Mouse (Mus musculus) lung, embryonic 15.5 days (tissue): ENCODE results near the gene Tnrc6b. TPM values are rescaled to one million over a fixed set of nuclear protein-coding genes. Genes with fewer than 3 reads are reported as not detected.

Experiments used
- ATAC-seq: fragments of 200-750 bp; cut with Nextera tagmentation; 2 replicates; pipeline ENCODE4 v1.8.0; 2017; ENCODE audit warnings: moderate number of reproducible peaks, borderline replicate concordance; ENCODE audit not compliant: low FRiP score, low TSS enrichment; ENCODE audit errors: extremely low read depth
- H3K27ac ChIP-seq: fragments of 300-500 bp; sonication (generic); 2 replicates; pipeline ENCODE4 v1.5.1; 2015; ENCODE audit warnings: moderate library complexity, mild to moderate bottlenecking, inconsistent platforms
- H3K27me3 ChIP-seq: fragments of 300-500 bp; sonication (generic); 2 replicates; pipeline ENCODE4 v1.6.1; 2015; ENCODE audit warnings: inconsistent platforms
- H3K36me3 ChIP-seq: fragments of 300-500 bp; sonication (generic); 2 replicates; pipeline ENCODE4 v1.6.1; 2015; ENCODE audit warnings: inconsistent platforms
- H3K4me1 ChIP-seq: fragments of 300-500 bp; sonication (generic); 2 replicates; pipeline ENCODE4 v1.6.1; 2015; ENCODE audit warnings: inconsistent platforms
- H3K4me2 ChIP-seq: fragments of 300-500 bp; sonication (generic); 2 replicates; pipeline ENCODE4 v1.6.1; 2015; ENCODE audit warnings: inconsistent platforms, mild to moderate bottlenecking, moderate library complexity
- H3K4me3 ChIP-seq: fragments of 300-500 bp; sonication (generic); 2 replicates; pipeline ENCODE4 v1.5.1; 2015; ENCODE audit warnings: mild to moderate bottlenecking, inconsistent platforms
- H3K9ac ChIP-seq: fragments of 300-500 bp; sonication (generic); 2 replicates; pipeline ENCODE4 v1.6.1; 2015; ENCODE audit warnings: inconsistent platforms
- H3K9me3 ChIP-seq: fragments of 300-500 bp; sonication (generic); 2 replicates; pipeline ENCODE4 v1.6.1; 2016; ENCODE audit warnings: inconsistent platforms
- WGBS: fragments of 180-500 bp; shearing (Covaris S2); methylation state at CpG from one replicate; pipeline ENCODE4 v1.1.7; 2015; 5-methylcytosine and 5-hydroxymethylcytosine counted together
- polyA plus RNA-seq: library from polyadenylated mRNA; unstranded; fragments of >200 nt; fragmentation: Nextera tagmentation; extraction: Ambion mirVana; gene quantifications from 2 replicates; pipeline ENCODE4 v1.2.1, GENCODE M21; 2015

Tnrc6b gene
- polyA plus RNA-seq, 1 experiment from 2014 or later, result 27.2 TPM

DNA sequence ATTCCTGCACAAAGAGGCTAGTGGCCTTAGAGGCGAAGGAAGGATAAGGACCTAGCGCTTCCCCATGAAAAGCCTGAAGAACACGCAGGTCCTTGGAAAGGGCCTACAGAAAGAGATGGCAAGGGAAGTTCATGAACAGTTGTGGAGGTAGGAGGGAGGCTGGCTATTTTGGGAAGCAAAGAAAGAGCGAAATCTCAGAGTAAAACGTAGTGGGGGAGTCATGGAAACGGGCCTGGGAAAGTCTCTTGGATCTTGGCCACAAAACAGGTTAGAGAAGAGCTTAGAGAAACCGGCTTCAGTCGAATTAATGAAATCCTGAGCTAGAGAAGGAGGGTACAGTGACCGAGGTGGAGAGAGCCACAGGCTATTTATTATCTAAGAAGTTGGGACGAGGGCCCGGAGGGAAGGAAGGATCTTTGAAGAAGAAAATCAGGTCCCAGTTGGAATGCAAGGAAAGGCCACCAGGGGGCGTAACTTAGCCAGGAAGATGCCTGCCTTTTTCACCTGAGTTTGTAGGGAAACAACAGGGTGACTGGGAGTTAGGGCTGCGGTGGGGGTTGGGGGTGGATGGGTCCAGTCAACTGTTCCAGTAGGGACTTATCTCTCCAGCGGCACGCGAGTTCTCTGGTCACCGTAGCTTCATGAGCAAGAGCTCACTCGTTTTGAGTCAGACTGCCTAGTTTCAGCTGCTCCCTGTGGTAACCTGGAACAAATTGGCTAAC lies 5.1 kb upstream of the Tnrc6b start:
- WGBS, result 21% methylated on average over 18 of the region's 18 CpGs

GRCm38 (mm10) chr15:80706596-80706995 lies 4.5 kb upstream of the Tnrc6b start:
- peaks cover 38% of the 10 kb centered on the region for H3K4me1 ChIP-seq
- H3K4me3 ChIP-seq, result peak overlapping the region; percentile 27
- WGBS, result 12% methylated on average over 11 of the region's 11 CpGs
- H3K4me2 ChIP-seq, result peak overlapping the region; percentile 65
- no peaks in the 10 kb centered on the region for H3K9me3 ChIP-seq
- ATAC-seq, result peak; percentile 25; the same call in 1 of the 2 replicates
- H3K36me3 ChIP-seq, result no peaks in the 10 kb centered on the region
- H3K9ac ChIP-seq, result no peak overlapping the region
- no peaks in the 10 kb centered on the region for H3K27me3 ChIP-seq
- peak overlapping the region; percentile 91 for H3K27ac ChIP-seq

More for the DNA sequence above, 5.1 kb upstream of the Tnrc6b start:
- Histone ChIP-seq H3K4me2 (peak overlapping the region; percentile 65), H3K27me3 (no peaks in the 10 kb centered on the region), H3K4me1 (peaks cover 38% of the 10 kb centered on the region), H3K9ac (no peak overlapping the region), H3K4me3 (peak overlapping the region; percentile 27), H3K27ac (peak overlapping the region; percentile 91), H3K36me3 (no peaks in the 10 kb centered on the region), H3K9me3 (no peaks in the 10 kb centered on the region)
- ATAC-seq, result no peak

DNA sequence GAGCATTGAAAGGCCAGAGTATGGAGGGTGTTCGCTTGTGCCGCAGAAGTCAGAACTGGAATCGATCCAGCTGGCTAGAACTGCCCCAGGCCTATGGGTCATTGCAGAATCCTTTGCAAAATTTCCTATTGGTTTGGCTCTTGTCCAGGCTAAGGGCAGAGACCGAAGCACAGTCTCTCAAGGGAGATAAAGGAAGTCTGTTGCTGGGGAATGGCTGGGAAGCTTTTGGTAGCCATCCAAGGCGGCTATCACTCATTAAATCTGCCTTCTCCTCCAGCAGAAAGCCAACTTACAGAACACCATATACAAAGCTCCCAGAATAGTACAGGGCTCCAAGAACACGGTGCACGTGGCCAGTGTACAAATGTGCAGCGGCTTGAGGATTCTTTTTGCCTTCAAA lies 4.0 kb upstream of the Tnrc6b start:
- WGBS, result 20% methylated on average over 8 of the region's 8 CpGs
- H3K9me3 ChIP-seq, result no peaks in the 10 kb centered on the region
- H3K4me3 ChIP-seq, result peak overlapping the region; percentile 27; the same call in 1 of the 2 replicates
- peak overlapping the region; percentile 65 for H3K4me2 ChIP-seq
- ATAC-seq, result peak; percentile 64
- peaks cover 38% of the 10 kb centered on the region for H3K4me1 ChIP-seq
- peak overlapping the region; percentile 92 for H3K27ac ChIP-seq
- H3K27me3 ChIP-seq, result no peaks in the 10 kb centered on the region
- H3K36me3 ChIP-seq, result no peaks in the 10 kb centered on the region
- no peak overlapping the region for H3K9ac ChIP-seq

- ATAC-seq, result no peak
- no peaks in the 10 kb centered on the region for H3K9me3 ChIP-seq
- no peaks in the 10 kb centered on the region for H3K36me3 ChIP-seq
- H3K4me3 ChIP-seq, result no peak overlapping the region
- H3K9ac ChIP-seq, result no peak overlapping the region
- H3K27ac ChIP-seq, result peak overlapping the region; percentile 93
- no peaks in the 10 kb centered on the region for H3K27me3 ChIP-seq
- H3K4me2 ChIP-seq, result peak overlapping the region; percentile 50; the same call in 1 of the 2 replicates
- H3K4me1 ChIP-seq, result peaks cover 38% of the 10 kb centered on the region
- WGBS, result 30% methylated on average over 6 of the region's 6 CpGs
Measured at GRCm38 (mm10) chr15:80709593-80709992, 1.5 kb upstream of the Tnrc6b start.

DNA sequence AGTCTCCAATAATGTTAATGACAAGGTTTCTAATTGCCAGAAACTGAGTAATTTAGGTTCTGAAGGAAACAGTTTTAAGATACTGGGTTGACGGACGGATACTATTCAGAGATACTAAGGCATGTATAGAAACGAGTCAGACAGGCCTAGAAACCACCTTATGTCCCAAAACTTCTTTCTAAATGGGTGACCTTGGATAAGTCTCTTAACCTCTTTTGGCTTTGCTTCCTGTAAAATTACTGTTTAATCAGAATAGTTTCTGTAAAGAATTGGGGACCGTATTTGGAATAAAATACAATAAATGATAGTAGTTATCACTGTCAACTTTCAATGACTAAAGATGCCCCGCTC lies 881 bp upstream of the Tnrc6b start:
- Histone ChIP-seq H3K27me3 (no peaks in the 10 kb centered on the region), H3K36me3 (no peaks in the 10 kb centered on the region), H3K4me1 (peaks cover 38% of the 10 kb centered on the region), H3K9me3 (no peaks in the 10 kb centered on the region), H3K4me3 (peak overlapping the region; percentile 100), H3K4me2 (peak overlapping the region; percentile 50), H3K9ac (no peak overlapping the region), H3K27ac (peak overlapping the region; percentile 93)
- no peak for ATAC-seq
- WGBS, result 11% methylated on average over 5 of the region's 5 CpGs

GRCm38 (mm10) chr15:80711401-80712151 lies 463 bp downstream of the Tnrc6b start:
- H3K27ac ChIP-seq, result peak overlapping the region; percentile 87
- WGBS, result under 1% methylated on average over 71 of the region's 106 CpGs
- peak overlapping the region; percentile 100 for H3K4me3 ChIP-seq
- no peaks in the 10 kb centered on the region for H3K9me3 ChIP-seq
- peak overlapping the region; percentile 96 for H3K4me2 ChIP-seq
- no peaks in the 10 kb centered on the region for H3K36me3 ChIP-seq
- no peaks in the 10 kb centered on the region for H3K27me3 ChIP-seq
- ATAC-seq, result peak; percentile 24
- peaks cover 30% of the 10 kb centered on the region for H3K4me1 ChIP-seq
- H3K9ac ChIP-seq, result peak overlapping the region; percentile 77

DNA sequence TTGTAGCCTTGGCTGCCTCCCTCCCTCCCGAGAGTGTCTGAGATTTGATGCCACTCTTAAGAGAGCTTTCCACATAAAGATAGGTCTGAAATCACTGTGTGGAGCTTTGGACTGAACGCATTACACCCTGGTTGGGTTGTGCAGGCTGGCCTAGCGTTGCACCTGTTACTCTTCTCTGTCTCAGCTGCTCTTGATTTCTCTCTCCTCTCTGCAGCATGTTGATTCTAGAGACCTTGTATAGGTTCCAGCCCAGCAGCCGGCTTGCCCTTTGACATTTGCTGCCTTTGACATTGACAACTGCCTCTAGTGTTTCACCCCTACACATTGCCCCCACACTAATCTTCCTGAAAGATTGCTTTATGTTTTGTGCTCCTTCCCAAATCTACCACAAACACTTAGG lies 3.2 kb downstream of the Tnrc6b start:
- no peak overlapping the region for H3K27ac ChIP-seq
- no peaks in the 10 kb centered on the region for H3K9me3 ChIP-seq
- H3K9ac ChIP-seq, result no peak overlapping the region
- H3K4me3 ChIP-seq, result no peak overlapping the region
- no peak for ATAC-seq
- H3K4me1 ChIP-seq, result peaks cover 17% of the 10 kb centered on the region
- H3K36me3 ChIP-seq, result no peaks in the 10 kb centered on the region
- no peak overlapping the region for H3K4me2 ChIP-seq
- no peaks in the 10 kb centered on the region for H3K27me3 ChIP-seq
- WGBS, result 67% methylated on average over 4 of the region's 4 CpGs

GRCm38 (mm10) chr15:80716631-80717135 lies 5.6 kb downstream of the Tnrc6b start:
- 72% methylated on average over 8 of the region's 8 CpGs for WGBS
- 0 out of 2 replicates have a peak, but pooled peaks cover 9% of the 10 kb centered on the region for H3K4me1 ChIP-seq
- H3K9me3 ChIP-seq, result no peaks in the 10 kb centered on the region
- H3K36me3 ChIP-seq, result no peaks in the 10 kb centered on the region
- 0 out of 2 replicates have a peak overlapping the region, but pooled peaks have one; percentile 25 for H3K27ac ChIP-seq
- no peak overlapping the region for H3K4me3 ChIP-seq
- H3K4me2 ChIP-seq, result no peak overlapping the region
- no peak overlapping the region for H3K9ac ChIP-seq
- no peak for ATAC-seq
- no peaks in the 10 kb centered on the region for H3K27me3 ChIP-seq

DNA sequence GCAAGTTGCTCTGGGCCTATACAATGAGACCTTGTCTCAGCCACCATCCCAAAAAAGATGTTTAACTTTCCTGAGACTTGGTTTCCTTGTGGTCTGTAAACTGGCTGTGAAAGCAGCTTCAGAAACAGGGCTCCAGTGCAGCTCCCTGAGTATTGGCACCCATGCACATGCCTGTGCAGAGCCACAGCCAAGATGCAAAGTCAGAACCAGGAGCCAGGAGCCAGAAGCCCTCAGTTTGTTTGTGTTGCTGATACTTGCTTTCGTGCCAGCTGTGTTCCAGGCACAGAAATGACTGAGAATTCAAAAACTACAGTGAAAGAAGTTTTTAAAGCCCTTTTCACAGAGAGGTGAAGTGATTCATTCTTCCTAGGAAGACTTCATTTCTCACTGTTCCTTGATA lies 6.3 kb downstream of the Tnrc6b start:
- no peak overlapping the region for H3K4me2 ChIP-seq
- no peaks in the 10 kb centered on the region for H3K36me3 ChIP-seq
- no peak overlapping the region for H3K4me3 ChIP-seq
- H3K27ac ChIP-seq, result no peak overlapping the region
- H3K9me3 ChIP-seq, result no peaks in the 10 kb centered on the region
- H3K9ac ChIP-seq, result no peak overlapping the region
- no peaks in the 10 kb centered on the region for H3K27me3 ChIP-seq
- WGBS, result 27% methylated on average over 1 of the region's 1 CpGs
- H3K4me1 ChIP-seq, result 0 out of 2 replicates have a peak, but pooled peaks cover 9% of the 10 kb centered on the region
- no peak for ATAC-seq

DNA sequence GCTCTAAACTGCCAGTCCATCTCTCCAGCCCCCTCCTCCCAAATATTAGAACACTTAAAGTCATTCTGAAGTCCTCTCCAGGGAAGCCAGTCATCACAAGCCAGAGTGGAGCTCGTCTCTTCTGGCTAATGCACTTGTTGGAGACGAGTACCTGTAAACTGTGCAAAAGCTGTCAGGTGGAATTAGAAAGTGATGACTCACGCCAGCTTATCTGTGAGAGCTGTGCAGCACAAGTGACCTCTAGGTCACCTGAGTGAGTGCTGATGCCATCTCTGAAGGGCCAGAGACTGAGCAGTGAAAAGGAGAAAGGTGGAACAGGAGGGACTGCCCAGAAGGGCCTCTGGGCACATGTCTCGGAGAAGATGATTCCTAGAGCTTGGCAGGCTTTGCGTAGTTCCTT lies 9.1 kb downstream of the Tnrc6b start:
- Histone ChIP-seq H3K36me3 (no peaks in the 10 kb centered on the region), H3K9ac (no peak overlapping the region), H3K4me1 (0 out of 2 replicates have a peak, but pooled peaks cover 9% of the 10 kb centered on the region), H3K27me3 (no peaks in the 10 kb centered on the region), H3K4me3 (no peak overlapping the region), H3K4me2 (no peak overlapping the region), H3K9me3 (no peaks in the 10 kb centered on the region), H3K27ac (no peak overlapping the region)
- no peak for ATAC-seq
- WGBS, result 40% methylated on average over 5 of the region's 5 CpGs

- no peak overlapping the region for H3K9ac ChIP-seq
- H3K36me3 ChIP-seq, result no peaks in the 10 kb centered on the region
- H3K4me3 ChIP-seq, result no peak overlapping the region
- H3K9me3 ChIP-seq, result no peaks in the 10 kb centered on the region
- ATAC-seq, result no peak
- H3K27ac ChIP-seq, result no peak overlapping the region
- no peaks in the 10 kb centered on the region for H3K27me3 ChIP-seq
- no peak overlapping the region for H3K4me2 ChIP-seq
- 0 out of 2 replicates have a peak, but pooled peaks cover 6% of the 10 kb centered on the region for H3K4me1 ChIP-seq
- 68% methylated on average over 6 of the region's 6 CpGs for WGBS
Measured at GRCm38 (mm10) chr15:80721861-80722260, 10.7 kb downstream of the Tnrc6b start.

DNA sequence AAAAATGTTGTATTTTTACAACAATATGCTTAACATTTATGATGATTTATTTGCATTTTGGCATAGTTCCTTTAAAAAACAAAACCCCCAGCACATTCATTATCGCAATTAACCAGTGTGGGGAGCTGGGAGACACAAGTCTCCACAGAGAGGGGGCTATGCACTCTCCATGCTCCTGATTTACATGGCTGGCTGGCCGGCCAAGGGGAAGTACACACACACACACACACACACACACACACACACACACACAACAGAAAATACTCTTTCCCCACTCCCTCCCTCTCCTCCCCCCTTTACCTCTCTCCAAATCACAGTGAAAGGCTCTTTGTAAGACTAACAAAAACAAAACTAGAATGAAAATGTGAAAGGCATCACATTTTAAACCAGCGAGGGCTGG lies 11.3 kb downstream of the Tnrc6b start:
- Histone ChIP-seq H3K27ac (no peak overlapping the region), H3K4me2 (no peak overlapping the region), H3K36me3 (no peaks in the 10 kb centered on the region), H3K4me1 (0 out of 2 replicates have a peak, but pooled peaks cover 4% of the 10 kb centered on the region), H3K27me3 (no peaks in the 10 kb centered on the region), H3K4me3 (no peak overlapping the region), H3K9me3 (no peaks in the 10 kb centered on the region), H3K9ac (no peak overlapping the region)
- WGBS, result 40% methylated on average over 3 of the region's 3 CpGs
- no peak for ATAC-seq
